Mouse (Mus musculus): Measurements from ENCODE around the gene Gucy2d. TPM values are rescaled to one million over a fixed set of nuclear protein-coding genes. Genes with fewer than 3 reads are reported as not detected.

The Gucy2d gene
- total and polyA plus RNA-seq, 2 experiments from 2014 or later: 0.20 TPM; not detected in 1

GRCm38 (mm10) chr7:98483268-98483607 is 43.0 kb downstream of the Gucy2d start:
- Histone ChIP-seq H3K4me3 (ENCODE audit: low read length) (no peak overlapping the region), H3K36me3 (ENCODE audit: insufficient read depth, low read length) (no peaks in the 10 kb centered on the region), H3K9ac (replicated peaks; ENCODE audit: low read length) (no peak overlapping the region), H3K27me3 (ENCODE audit: insufficient read depth, low read length) (no peaks in the 10 kb centered on the region), H3K4me2 (ENCODE audit: low read depth, low read length) (no peak overlapping the region), H3K4me1 (ENCODE audit: insufficient read depth, low read length) (no peaks in the 10 kb centered on the region), H3K27ac (no peak overlapping the region), H3K9me3 (ENCODE audit: low read length) (no peaks in the 10 kb centered on the region)
- ATAC-seq: no peak
- WGBS: 32% methylated on average over 8 of the region's 8 CpGs
- no peak for TF ChIP-seq CTCF (IDR thresholded peaks at IDR 0.05; ENCODE audit: low read depth)
- no peak for DNase-seq (ENCODE audit: low spot score)

GRCm38 (mm10) chr7:98484878-98485277 is 44.7 kb downstream of the Gucy2d start:
- no peak overlapping the region for H3K4me3 ChIP-seq (ENCODE audit: low read length)
- no peak overlapping the region for H3K4me2 ChIP-seq (ENCODE audit: low read depth, low read length)
- DNase-seq (ENCODE audit: low spot score): no peak
- no peak overlapping the region for H3K27ac ChIP-seq
- H3K4me1 ChIP-seq (ENCODE audit: insufficient read depth, low read length): peaks cover 5% of the 10 kb centered on the region
- no peak for TF ChIP-seq CTCF (IDR thresholded peaks at IDR 0.05; ENCODE audit: low read depth)
- H3K9me3 ChIP-seq (ENCODE audit: low read length): no peaks in the 10 kb centered on the region
- H3K27me3 ChIP-seq (ENCODE audit: insufficient read depth, low read length): no peaks in the 10 kb centered on the region
- no peaks in the 10 kb centered on the region for H3K36me3 ChIP-seq (ENCODE audit: insufficient read depth, low read length)
- no peak overlapping the region for H3K9ac ChIP-seq (replicated peaks; ENCODE audit: low read length)
- ATAC-seq: no peak
- WGBS: 88% methylated on average over 3 of the region's 3 CpGs

- Histone ChIP-seq H3K36me3 (ENCODE audit: insufficient read depth, low read length) (no peaks in the 10 kb centered on the region), H3K9ac (replicated peaks; ENCODE audit: low read length) (no peak overlapping the region), H3K4me2 (ENCODE audit: low read depth, low read length) (no peak overlapping the region), H3K27me3 (ENCODE audit: insufficient read depth, low read length) (no peaks in the 10 kb centered on the region), H3K4me1 (ENCODE audit: insufficient read depth, low read length) (peaks cover 10% of the 10 kb centered on the region), H3K9me3 (ENCODE audit: low read length) (no peaks in the 10 kb centered on the region), H3K27ac (no peak overlapping the region), H3K4me3 (ENCODE audit: low read length) (no peak overlapping the region)
- TF ChIP-seq CTCF (IDR thresholded peaks at IDR 0.05; ENCODE audit: low read depth): no peak
- ATAC-seq (no peak), DNase-seq (ENCODE audit: low spot score) (no peak)
- WGBS: 78% methylated on average over 4 of the region's 4 CpGs
These were observed 45.3 kb downstream of the Gucy2d start for GRCm38 (mm10) chr7:98485508-98485907.

- no peak overlapping the region for H3K4me3 ChIP-seq (ENCODE audit: low read length)
- DNase-seq (ENCODE audit: low spot score) (no peak), ATAC-seq (no peak)
- no peaks in the 10 kb centered on the region for H3K9me3 ChIP-seq (ENCODE audit: low read length)
- 35% methylated on average over 7 of the region's 7 CpGs for WGBS
- H3K4me2 ChIP-seq (ENCODE audit: low read depth, low read length): no peak overlapping the region
- H3K27me3 ChIP-seq (ENCODE audit: insufficient read depth, low read length): no peaks in the 10 kb centered on the region
- no peak overlapping the region for H3K9ac ChIP-seq (replicated peaks; ENCODE audit: low read length)
- H3K27ac ChIP-seq: no peak overlapping the region
- H3K36me3 ChIP-seq (ENCODE audit: insufficient read depth, low read length): no peaks in the 10 kb centered on the region
- H3K4me1 ChIP-seq (ENCODE audit: insufficient read depth, low read length): peaks cover 10% of the 10 kb centered on the region
- no peak for TF ChIP-seq CTCF (IDR thresholded peaks at IDR 0.05; ENCODE audit: low read depth)
These were observed 46.3 kb downstream of the Gucy2d start for GRCm38 (mm10) chr7:98486471-98486917.

- H3K9me3 ChIP-seq (ENCODE audit: low read length): no peaks in the 10 kb centered on the region
- no peak overlapping the region for H3K9ac ChIP-seq (replicated peaks; ENCODE audit: low read length)
- H3K4me2 ChIP-seq (ENCODE audit: low read depth, low read length): no peak overlapping the region
- no peaks in the 10 kb centered on the region for H3K36me3 ChIP-seq (ENCODE audit: insufficient read depth, low read length)
- 88% methylated on average over 11 of the region's 11 CpGs for WGBS
- DNase-seq (ENCODE audit: low spot score) (no peak), ATAC-seq (no peak)
- H3K4me1 ChIP-seq (ENCODE audit: insufficient read depth, low read length): peaks cover 10% of the 10 kb centered on the region
- no peaks in the 10 kb centered on the region for H3K27me3 ChIP-seq (ENCODE audit: insufficient read depth, low read length)
- H3K4me3 ChIP-seq (ENCODE audit: low read length): no peak overlapping the region
- TF ChIP-seq CTCF (IDR thresholded peaks at IDR 0.05; ENCODE audit: low read depth): no peak
- no peak overlapping the region for H3K27ac ChIP-seq
These were observed 47.2 kb downstream of the Gucy2d start for GRCm38 (mm10) chr7:98487202-98487980.

- no peak for TF ChIP-seq CTCF (IDR thresholded peaks at IDR 0.05; ENCODE audit: low read depth)
- WGBS: 91% methylated on average over 13 of the region's 13 CpGs
- no peaks in the 10 kb centered on the region for H3K27me3 ChIP-seq (ENCODE audit: insufficient read depth, low read length)
- no peak overlapping the region for H3K4me3 ChIP-seq (ENCODE audit: low read length)
- DNase-seq (ENCODE audit: low spot score): no peak
- no peaks in the 10 kb centered on the region for H3K36me3 ChIP-seq (ENCODE audit: insufficient read depth, low read length)
- peaks cover 10% of the 10 kb centered on the region for H3K4me1 ChIP-seq (ENCODE audit: insufficient read depth, low read length)
- no peak for ATAC-seq
- H3K4me2 ChIP-seq (ENCODE audit: low read depth, low read length): 0 out of 2 replicates have a peak overlapping the region, but pooled peaks have one; percentile 66
- H3K9ac ChIP-seq (replicated peaks; ENCODE audit: low read length): no peak overlapping the region
- no peaks in the 10 kb centered on the region for H3K9me3 ChIP-seq (ENCODE audit: low read length)
- H3K27ac ChIP-seq: no peak overlapping the region
These were observed 48.3 kb downstream of the Gucy2d start for GRCm38 (mm10) chr7:98488398-98489130.

GRCm38 (mm10) chr7:98489131-98489530 is 48.9 kb downstream of the Gucy2d start, which contains the start of gene Lrrc32:
Gene Lrrc32 (plus strand): TSS chr7:98489283.
- H3K4me2 ChIP-seq (ENCODE audit: low read depth, low read length): peak within 1 kb of the TSS; percentile 66
- no peak for ATAC-seq
- H3K4me1 ChIP-seq (ENCODE audit: insufficient read depth, low read length): peaks cover 10% of the 10 kb centered on the region
- peak within 1 kb of the TSS; percentile 55 for H3K9ac ChIP-seq (replicated peaks; ENCODE audit: low read length)
- 48% methylated on average over 6 of the region's 6 CpGs for WGBS
- H3K9me3 ChIP-seq (ENCODE audit: low read length): no peaks in the 10 kb centered on the region
- H3K27ac ChIP-seq: no peak within 1 kb of the TSS
- no peak for TF ChIP-seq CTCF (IDR thresholded peaks at IDR 0.05; ENCODE audit: low read depth)
- no peaks in the 10 kb centered on the region for H3K27me3 ChIP-seq (ENCODE audit: insufficient read depth, low read length)
- H3K36me3 ChIP-seq (ENCODE audit: insufficient read depth, low read length): no peaks in the 10 kb centered on the region
- DNase-seq (ENCODE audit: low spot score): no peak
- peak within 1 kb of the TSS; percentile 53 for H3K4me3 ChIP-seq (ENCODE audit: low read length)

Measured in hindbrain, postnatal 0 days (tissue).